Mouse (Mus musculus): ENCODE data around the gene Gtf2h4. TPM values are rescaled to one million over a fixed set of nuclear protein-coding genes. Genes with fewer than 3 reads are reported as not detected.

Gtf2h4 gene
- polyA plus RNA-seq (2011; ENCODE audit: insufficient read length, low read depth, missing spikeins) = 28.7 and 40.5 TPM in 2 replicates

DNA sequence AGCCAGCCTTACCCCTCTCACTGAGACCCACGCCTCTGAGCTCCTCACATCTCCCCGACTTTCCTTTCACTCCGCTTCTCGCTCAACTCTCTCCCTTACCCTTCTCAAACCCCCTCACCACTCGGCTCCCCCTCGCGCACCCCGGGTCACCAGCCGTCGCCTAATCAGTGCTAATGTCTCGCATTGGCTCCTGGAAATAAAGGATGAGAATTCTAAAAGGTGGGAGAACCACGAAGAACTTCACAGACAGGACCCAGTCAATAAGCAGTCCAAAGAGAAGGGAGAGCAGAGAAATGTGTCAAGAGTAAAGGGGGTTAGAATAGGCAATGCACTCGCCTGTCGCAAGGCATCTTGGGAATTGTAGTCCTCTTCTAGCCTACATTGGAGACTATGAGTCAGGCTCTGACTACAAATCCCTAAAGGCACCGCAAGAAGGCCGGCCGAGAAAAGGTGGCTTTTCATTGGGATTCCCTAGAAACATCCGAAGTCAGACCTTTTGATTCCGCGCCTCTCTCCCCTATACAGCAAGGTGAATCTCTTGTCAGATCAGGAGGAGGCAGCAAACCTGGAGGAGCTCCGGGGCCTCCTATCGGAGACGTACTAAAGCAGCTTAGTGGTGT, at the start of gene Gtf2h4:
Gene Gtf2h4 (minus strand): TSS at position 324 of the 620 bp plus-strand sequence.
- no peak within 1 kb of the TSS for H3K27ac ChIP-seq (ENCODE audit: insufficient read depth, low read length)
- peak within 1 kb of the TSS; percentile 100 for H3K4me3 ChIP-seq (ENCODE audit: insufficient read depth, low read length)
- peak; percentile 55; the same call in 1 of the 2 replicates for TF ChIP-seq POLR2A (IDR thresholded peaks at IDR 0.05; ENCODE audit: low read depth, low read length)
- TF ChIP-seq CTCF (IDR thresholded peaks at IDR 0.05; ENCODE audit: borderline replicate concordance, insufficient read depth, low read length) = no peak
- no peaks in the 10 kb centered on the region; the same call in 1 of the 2 replicates for H3K4me1 ChIP-seq (ENCODE audit: control insufficient read depth, insufficient read depth, low read length)

- Histone ChIP-seq H3K4me3 (ENCODE audit: insufficient read depth, low read length) (no peak overlapping the region), H3K4me1 (ENCODE audit: control insufficient read depth, insufficient read depth, low read length) (no peaks in the 10 kb centered on the region; the same call in 1 of the 2 replicates), H3K27ac (ENCODE audit: insufficient read depth, low read length) (no peak overlapping the region)
- TF ChIP-seq CTCF (IDR thresholded peaks at IDR 0.05; ENCODE audit: borderline replicate concordance, insufficient read depth, low read length) = no peak
- no peak for TF ChIP-seq POLR2A (IDR thresholded peaks at IDR 0.05; ENCODE audit: low read depth, low read length)
These were observed 48.1 kb upstream of the Gtf2h4 start for GRCm38 (mm10) chr17:35721676-35722075.

GRCm38 (mm10) chr17:35720340-35720727, 46.8 kb upstream of the Gtf2h4 start:
- TF ChIP-seq CTCF (IDR thresholded peaks at IDR 0.05; ENCODE audit: borderline replicate concordance, insufficient read depth, low read length) = no peak
- no peak for TF ChIP-seq POLR2A (IDR thresholded peaks at IDR 0.05; ENCODE audit: low read depth, low read length)
- peak overlapping the region; percentile 65 for H3K27ac ChIP-seq (ENCODE audit: insufficient read depth, low read length)
- no peak overlapping the region for H3K4me3 ChIP-seq (ENCODE audit: insufficient read depth, low read length)
- H3K4me1 ChIP-seq (ENCODE audit: control insufficient read depth, insufficient read depth, low read length) = no peaks in the 10 kb centered on the region; the same call in 1 of the 2 replicates

DNA sequence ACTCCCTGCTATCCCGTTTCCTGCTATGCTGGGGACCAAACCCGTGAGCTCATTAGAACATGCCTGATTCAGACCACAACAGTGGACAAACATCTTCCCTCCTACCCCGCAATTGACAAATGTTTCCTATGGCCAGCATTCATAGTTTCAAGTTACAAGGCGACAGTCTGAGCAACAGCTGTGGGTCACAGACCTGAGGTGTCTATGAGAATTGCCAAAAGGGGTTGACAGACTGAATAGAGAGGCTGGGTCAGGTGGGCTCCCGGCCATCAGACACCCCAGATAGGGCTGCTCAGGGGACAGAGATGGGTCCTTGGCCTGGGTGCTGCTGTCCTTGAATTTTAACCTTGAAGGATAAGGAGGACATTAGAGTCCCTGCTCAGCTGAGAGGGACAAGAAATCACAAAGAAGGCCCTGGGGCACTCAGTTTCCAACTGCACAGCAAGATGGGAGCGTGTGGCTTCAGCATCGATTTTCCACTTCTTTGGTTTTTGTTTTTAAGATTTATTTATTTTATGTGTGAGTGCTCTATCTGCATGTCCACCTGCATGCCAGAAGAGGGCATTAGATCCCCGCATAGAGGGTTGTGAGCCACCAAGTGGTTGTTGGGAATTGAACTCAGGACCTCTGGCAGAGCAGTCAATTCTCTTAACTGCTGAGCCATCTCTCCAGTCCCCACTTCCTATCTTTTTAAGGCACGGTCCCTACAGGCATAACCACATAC, 46.2 kb upstream of the Gtf2h4 start:
- Histone ChIP-seq H3K27ac (ENCODE audit: insufficient read depth, low read length) (peak overlapping the region; percentile 53), H3K4me3 (ENCODE audit: insufficient read depth, low read length) (no peak overlapping the region), H3K4me1 (ENCODE audit: control insufficient read depth, insufficient read depth, low read length) (no peaks in the 10 kb centered on the region; the same call in 1 of the 2 replicates)
- TF ChIP-seq CTCF (IDR thresholded peaks at IDR 0.05; ENCODE audit: borderline replicate concordance, insufficient read depth, low read length) = no peak
- no peak for TF ChIP-seq POLR2A (IDR thresholded peaks at IDR 0.05; ENCODE audit: low read depth, low read length)

DNA sequence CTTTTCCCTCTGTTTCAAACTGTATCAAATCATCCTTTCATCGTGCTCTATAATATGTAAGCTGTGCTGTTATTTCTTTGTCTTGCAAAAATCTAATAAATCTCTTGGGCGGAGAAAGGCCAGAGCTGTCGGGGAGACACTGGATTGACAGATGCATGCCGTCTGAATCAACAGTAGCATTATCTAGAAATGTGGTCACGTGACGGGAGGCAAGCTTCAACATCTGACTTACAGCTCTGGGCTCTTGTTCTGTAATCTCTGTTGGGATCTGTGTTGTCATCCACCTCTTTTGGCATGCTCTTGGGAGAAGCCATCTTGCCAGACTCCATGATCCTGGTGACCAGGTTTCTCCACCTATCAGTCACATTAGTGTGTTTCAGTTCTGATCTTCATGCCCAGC, 43.5 kb upstream of the Gtf2h4 start:
- H3K4me1 ChIP-seq (ENCODE audit: control insufficient read depth, insufficient read depth, low read length) = no peaks in the 10 kb centered on the region; the same call in 1 of the 2 replicates
- no peak for TF ChIP-seq POLR2A (IDR thresholded peaks at IDR 0.05; ENCODE audit: low read depth, low read length)
- H3K27ac ChIP-seq (ENCODE audit: insufficient read depth, low read length) = no peak overlapping the region

DNA sequence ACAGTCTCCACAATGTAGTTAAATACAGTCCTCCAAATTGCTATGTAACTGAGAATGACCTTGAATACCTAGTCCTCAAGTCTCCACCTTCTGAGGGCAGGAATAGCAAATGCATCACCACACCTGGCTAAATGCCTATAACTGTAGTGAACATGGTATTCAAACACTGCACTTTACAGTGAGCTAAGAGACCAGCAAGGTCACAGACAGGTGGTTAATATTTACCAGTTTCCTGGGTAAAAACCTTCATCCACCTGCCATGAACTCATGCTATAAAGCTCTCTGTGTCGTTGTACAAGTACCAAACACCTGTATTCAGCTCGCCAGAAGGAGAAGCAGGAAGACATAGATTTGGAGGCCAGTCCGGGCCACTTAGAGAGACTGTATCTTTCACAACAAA, 42.6 kb upstream of the Gtf2h4 start:
- TF ChIP-seq CTCF (IDR thresholded peaks at IDR 0.05; ENCODE audit: borderline replicate concordance, insufficient read depth, low read length) (no peak), POLR2A (IDR thresholded peaks at IDR 0.05; ENCODE audit: low read depth, low read length) (no peak)
- Histone ChIP-seq H3K4me3 (ENCODE audit: insufficient read depth, low read length) (no peak overlapping the region), H3K4me1 (ENCODE audit: control insufficient read depth, insufficient read depth, low read length) (no peaks in the 10 kb centered on the region), H3K27ac (ENCODE audit: insufficient read depth, low read length) (no peak overlapping the region)

More for the DNA sequence above, 43.5 kb upstream of the Gtf2h4 start:
- H3K4me3 ChIP-seq (ENCODE audit: insufficient read depth, low read length) = no peak overlapping the region

- H3K4me3 ChIP-seq (ENCODE audit: insufficient read depth, low read length) = no peak overlapping the region
- no peak for TF ChIP-seq CTCF (IDR thresholded peaks at IDR 0.05; ENCODE audit: borderline replicate concordance, insufficient read depth, low read length)
- TF ChIP-seq POLR2A (IDR thresholded peaks at IDR 0.05; ENCODE audit: low read depth, low read length) = no peak
- no peaks in the 10 kb centered on the region for H3K4me1 ChIP-seq (ENCODE audit: control insufficient read depth, insufficient read depth, low read length)
- H3K27ac ChIP-seq (ENCODE audit: insufficient read depth, low read length) = no peak overlapping the region
These were observed 37.3 kb upstream of the Gtf2h4 start for GRCm38 (mm10) chr17:35710705-35711347.

DNA sequence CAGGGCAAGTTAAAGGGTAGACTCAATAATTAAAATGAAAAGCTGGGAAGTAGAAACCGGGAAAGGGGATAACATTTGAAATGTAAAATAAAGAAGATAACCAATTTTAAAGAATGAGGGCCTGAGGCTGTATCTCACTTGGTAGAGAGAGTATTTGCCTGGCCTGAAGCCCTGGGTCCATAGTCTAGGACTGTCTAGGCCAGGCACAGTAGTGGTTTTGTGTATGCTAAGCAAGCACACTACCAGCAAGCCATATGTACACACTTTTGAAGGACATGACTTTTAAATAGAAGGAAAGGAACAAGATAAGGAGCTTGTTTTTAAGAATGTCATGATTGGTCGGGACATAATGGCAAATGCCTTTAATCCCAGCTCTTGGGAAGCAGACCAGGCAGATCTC, 35.1 kb upstream of the Gtf2h4 start:
- Histone ChIP-seq H3K4me3 (ENCODE audit: insufficient read depth, low read length) (no peak overlapping the region), H3K4me1 (ENCODE audit: control insufficient read depth, insufficient read depth, low read length) (no peaks in the 10 kb centered on the region), H3K27ac (ENCODE audit: insufficient read depth, low read length) (no peak overlapping the region)
- TF ChIP-seq POLR2A (IDR thresholded peaks at IDR 0.05; ENCODE audit: low read depth, low read length) (no peak), CTCF (IDR thresholded peaks at IDR 0.05; ENCODE audit: borderline replicate concordance, insufficient read depth, low read length) (no peak)

GRCm38 (mm10) chr17:35707929-35708328, 34.4 kb upstream of the Gtf2h4 start:
- no peak for TF ChIP-seq CTCF (IDR thresholded peaks at IDR 0.05; ENCODE audit: borderline replicate concordance, insufficient read depth, low read length)
- no peak for TF ChIP-seq POLR2A (IDR thresholded peaks at IDR 0.05; ENCODE audit: low read depth, low read length)
- Histone ChIP-seq H3K27ac (ENCODE audit: insufficient read depth, low read length) (no peak overlapping the region), H3K4me1 (ENCODE audit: control insufficient read depth, insufficient read depth, low read length) (no peaks in the 10 kb centered on the region), H3K4me3 (ENCODE audit: insufficient read depth, low read length) (no peak overlapping the region)

DNA sequence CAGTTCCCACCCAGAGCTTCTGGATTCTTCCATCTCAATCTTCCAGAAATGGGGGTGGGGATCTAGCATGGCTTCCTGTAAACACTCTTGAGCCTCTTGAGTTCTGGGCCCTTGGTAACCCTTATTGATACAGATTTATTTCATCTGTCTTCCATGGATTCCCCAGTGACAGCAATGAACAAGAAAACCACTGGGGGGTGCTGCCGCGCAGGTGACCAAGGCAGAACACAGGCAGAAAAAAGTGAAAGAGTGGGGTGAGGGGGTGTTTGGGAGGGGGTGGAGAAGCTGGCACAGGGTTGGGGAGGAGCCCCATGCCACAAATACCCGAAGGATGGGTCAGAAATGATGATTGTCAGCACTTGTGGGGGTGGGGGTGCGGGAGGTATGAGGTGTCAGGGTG, 32.3 kb upstream of the Gtf2h4 start:
- TF ChIP-seq CTCF (IDR thresholded peaks at IDR 0.05; ENCODE audit: borderline replicate concordance, insufficient read depth, low read length) (no peak), POLR2A (IDR thresholded peaks at IDR 0.05; ENCODE audit: low read depth, low read length) (no peak)
- H3K27ac ChIP-seq (ENCODE audit: insufficient read depth, low read length) = no peak overlapping the region
- no peak overlapping the region for H3K4me3 ChIP-seq (ENCODE audit: insufficient read depth, low read length)
- peaks cover 3% of the 10 kb centered on the region; the same call in 1 of the 2 replicates for H3K4me1 ChIP-seq (ENCODE audit: control insufficient read depth, insufficient read depth, low read length)
